Mouse (Mus musculus) embryo, embryonic 10.5 days (tissue): ENCODE results near the gene Dyx1c1.

Source experiments
- DNase-seq: peaks from one replicate; pipeline ENCODE4 v3.0.0-alpha.2; 2015; ENCODE audit warnings: low spot score

The Dyx1c1 gene

GRCm38 (mm10) chr9:72972984-72973383 is 14.4 kb downstream of the Dyx1c1 start:
- DNase-seq = no peak

- no peak for DNase-seq
Observed at GRCm38 (mm10) chr9:72974734-72975133, 16.1 kb downstream of the Dyx1c1 start.

- no peak for DNase-seq
Observed at GRCm38 (mm10) chr9:72975242-72975641, 16.7 kb downstream of the Dyx1c1 start.

- DNase-seq = no peak
Observed at GRCm38 (mm10) chr9:72983066-72983465, 24.5 kb downstream of the Dyx1c1 start.

- DNase-seq = peak; percentile 98
Observed at GRCm38 (mm10) chr9:72985250-72986220, 26.9 kb downstream of the Dyx1c1 start, which contains the start of the genes Ccpg1os and Ccpg1. Ccpg1os (minus strand) TSS chr9:72985382. Ccpg1 (plus strand) TSS chr9:72985429.

- no peak for DNase-seq
Observed at GRCm38 (mm10) chr9:72987703-72988102, 29.1 kb downstream of the Dyx1c1 start.

GRCm38 (mm10) chr9:72988706-72989105 is 30.1 kb downstream of the Dyx1c1 start:
- DNase-seq = no peak

GRCm38 (mm10) chr9:72991420-72991819 is 32.8 kb downstream of the Dyx1c1 start:
- DNase-seq = no peak

- DNase-seq = no peak
Observed at GRCm38 (mm10) chr9:72992576-72992975, 34.0 kb downstream of the Dyx1c1 start.

- no peak for DNase-seq
Observed at GRCm38 (mm10) chr9:72996167-72996566, 37.6 kb downstream of the Dyx1c1 start.

GRCm38 (mm10) chr9:72996806-72997205 is 38.2 kb downstream of the Dyx1c1 start:
- no peak for DNase-seq

GRCm38 (mm10) chr9:73000487-73000886 is 41.9 kb downstream of the Dyx1c1 start:
- no peak for DNase-seq

- no peak for DNase-seq
Observed at GRCm38 (mm10) chr9:73001314-73002011, 42.9 kb downstream of the Dyx1c1 start.

GRCm38 (mm10) chr9:73002177-73002576 is 43.6 kb downstream of the Dyx1c1 start:
- no peak for DNase-seq

- no peak for DNase-seq
Observed at GRCm38 (mm10) chr9:73004076-73004475, 45.5 kb downstream of the Dyx1c1 start.

- DNase-seq = no peak
Observed at GRCm38 (mm10) chr9:73005106-73005505, 46.5 kb downstream of the Dyx1c1 start.

- no peak for DNase-seq
Observed at GRCm38 (mm10) chr9:73006175-73006574, 47.6 kb downstream of the Dyx1c1 start.

GRCm38 (mm10) chr9:73008384-73008783 is 49.8 kb downstream of the Dyx1c1 start:
- DNase-seq = no peak

- DNase-seq = no peak
Observed at GRCm38 (mm10) chr9:73012629-73013028, 54.0 kb downstream of the Dyx1c1 start.

GRCm38 (mm10) chr9:73014724-73015123 is 56.1 kb downstream of the Dyx1c1 start:
- DNase-seq = no peak

- no peak for DNase-seq
Observed at GRCm38 (mm10) chr9:73019841-73020240, 61.3 kb downstream of the Dyx1c1 start.

GRCm38 (mm10) chr9:73020566-73021097 is 62.0 kb downstream of the Dyx1c1 start:
- DNase-seq = no peak
